In genomic region chr5:3800881-3801280, GRCm38 (mm10) we compare ENCODE assay signal across 11 mouse cellular contexts. TPM values are rescaled to one million over a fixed set of nuclear protein-coding genes. Genes with fewer than 3 reads are reported as not detected.
DNase-seq lines count a peak whose midpoint lies in the region; ATAC-seq and TF ChIP-seq lines count a peak whose summit lies in the region.
"Had no signal": no experiment of that assay in that cellular context is flagged by ENCODE, and none has a peak within 500 bp of the region (broad histone marks: within the 10 kb centered on the region; RNA-seq: fewer than 3 reads in every experiment).

No protein-coding gene starts in this region.

- no peak for TF ChIP-seq CTCF in CH12.LX (conservative IDR thresholded peaks at IDR 0.05 in 1 of 2, IDR thresholded peaks at IDR 0.05 in 1 of 2; ENCODE audit: low read depth in 2 of 2, low read length in 2 of 2)

- H3K36me3 ChIP-seq in kidney, embryonic 14.5 days (ENCODE audit: control insufficient read depth, insufficient read depth, low read length), result no peaks in the 10 kb centered on the region
- peaks cover 0 to 6% of the 10 kb centered on the region in 2 experiments for H3K36me3 ChIP-seq in CH12.LX (replicated peaks in 1 of 2; ENCODE audit: control insufficient read depth in 1 of 2, insufficient read depth in 1 of 2, low read length in 1 of 2)
- H3K36me3 ChIP-seq in hindbrain, embryonic 13.5 days, result no peaks in the 10 kb centered on the region
- no peaks in the 10 kb centered on the region for H3K36me3 ChIP-seq in midbrain, embryonic 14.5 days (ENCODE audit: control insufficient read depth, insufficient read depth, low read length)

- no peak for TF ChIP-seq EP300 in CH12.LX (IDR thresholded peaks at IDR 0.05; ENCODE audit: low read length)

- no peak overlapping the region for H3K4me3 ChIP-seq in kidney, embryonic 14.5 days (ENCODE audit: low read length)
- H3K4me3 ChIP-seq in CH12.LX (replicated peaks in 1 of 3; ENCODE audit: low read depth in 2 of 3, low read length in 2 of 3, poor library complexity in 1 of 3), result no peak overlapping the region
- peak overlapping the region; percentile 12; the same call in 1 of the 2 replicates for H3K4me3 ChIP-seq in hindbrain, embryonic 13.5 days
- H3K4me3 ChIP-seq in midbrain, embryonic 14.5 days (replicated peaks; ENCODE audit: low read depth, low read length), result peak overlapping the region; percentile 14; the same call in 1 of the 2 replicates

- no peak overlapping the region for H3K27ac ChIP-seq in kidney, embryonic 14.5 days (ENCODE audit: low read depth, low read length)
- no peak overlapping the region for H3K27ac ChIP-seq in CH12.LX (ENCODE audit: insufficient read depth, low read depth)
- H3K27ac ChIP-seq in hindbrain, embryonic 13.5 days, result no peak overlapping the region
- H3K27ac ChIP-seq in midbrain, embryonic 14.5 days (replicated peaks; ENCODE audit: low read depth, low read length), result no peak overlapping the region
- H3K27ac ChIP-seq: macrophage had no signal

- WGBS in kidney, embryonic 14.5 days, result 77% methylated on average over 4 of the region's 4 CpGs
- WGBS in hindbrain, embryonic 13.5 days, result 86% methylated on average over 4 of the region's 4 CpGs
- WGBS in midbrain, embryonic 14.5 days, result 85% methylated on average over 4 of the region's 4 CpGs

- H3K4me2 ChIP-seq in kidney, embryonic 14.5 days (replicated peaks; ENCODE audit: low read depth, low read length), result 0 out of 2 replicates have a peak overlapping the region, but pooled peaks have one; percentile 10
- peak overlapping the region; percentile 62 for H3K4me2 ChIP-seq in CH12.LX (ENCODE audit: insufficient read depth, low read depth, poor library complexity, severe bottlenecking)
- peak overlapping the region; percentile 51 for H3K4me2 ChIP-seq in hindbrain, embryonic 13.5 days
- H3K4me2 ChIP-seq in midbrain, embryonic 14.5 days (ENCODE audit: low read length), result peak overlapping the region; percentile 87

- in situ Hi-C loops in CH12.LX (cut with MboI; ENCODE audit: low pct_ligation_motif_present, low pct_unique_long_range_greater_than_20kb, low sequenced_read_pairs), result loop anchor here (10.0 kb wide), 1 partner anchor 156 kb away; no protein-coding TSS in a partner anchor

- peaks cover 39% of the 10 kb centered on the region for H3K79me2 ChIP-seq in CH12.LX (replicated peaks; ENCODE audit: control insufficient read depth, extremely low read depth, insufficient read depth, poor library complexity, severe bottlenecking)

- H3K27me3 ChIP-seq in kidney, embryonic 14.5 days (ENCODE audit: control insufficient read depth, insufficient read depth, low read length), result no peaks in the 10 kb centered on the region
- H3K27me3 ChIP-seq in CH12.LX (replicated peaks), result no peaks in the 10 kb centered on the region
- no peaks in the 10 kb centered on the region for H3K27me3 ChIP-seq in hindbrain, embryonic 13.5 days
- H3K27me3 ChIP-seq in midbrain, embryonic 14.5 days (ENCODE audit: control insufficient read depth, insufficient read depth, low read length), result no peaks in the 10 kb centered on the region

- TF ChIP-seq RAD21 in CH12.LX (IDR thresholded peaks at IDR 0.05; ENCODE audit: low read depth, low read length), result no peak

- peaks cover 8% of the 10 kb centered on the region; the same call in 1 of the 2 replicates for H3K4me1 ChIP-seq in kidney, embryonic 14.5 days (ENCODE audit: control insufficient read depth, insufficient read depth, low read length)
- peaks cover 2 to 41% of the 10 kb centered on the region in 2 experiments; a peak in 3 of 4 replicates for H3K4me1 ChIP-seq in CH12.LX (ENCODE audit: control insufficient read depth in 1 of 2, insufficient read depth in 2 of 2)
- H3K4me1 ChIP-seq in hindbrain, embryonic 13.5 days (replicated peaks), result peaks cover 24% of the 10 kb centered on the region
- H3K4me1 ChIP-seq in midbrain, embryonic 14.5 days (ENCODE audit: control insufficient read depth, insufficient read depth, low read length), result peaks cover 16% of the 10 kb centered on the region

- no peak for DNase-seq in kidney, adult 8-10 months
- no peak for DNase-seq in CH12.LX (ENCODE audit: extremely low read depth)
- DNase-seq in midbrain, embryonic 14.5 days, result no peak
- DNase-seq in spleen, postnatal 14 days (ENCODE audit: low spot score in 2 of 2), result no peak
- no peak for DNase-seq in yolk sac, embryonic 10.5 days (ENCODE audit: low spot score)
- DNase-seq in thymus, postnatal 0 days (ENCODE audit: low spot score), result no peak
- DNase-seq: cerebellum, postnatal 36 days had no signal

- ATAC-seq in kidney, embryonic 14.5 days (ENCODE audit: low FRiP score, low TSS enrichment), result no peak
- ATAC-seq in hindbrain, embryonic 13.5 days (ENCODE audit: low FRiP score), result no peak
- no peak for ATAC-seq in midbrain, embryonic 14.5 days (ENCODE audit: low FRiP score, low TSS enrichment)

- H3K9me3 ChIP-seq in kidney, embryonic 14.5 days (ENCODE audit: control insufficient read depth, low read length), result no peaks in the 10 kb centered on the region
- no peaks in the 10 kb centered on the region for H3K9me3 ChIP-seq in CH12.LX (replicated peaks; ENCODE audit: low read length)
- H3K9me3 ChIP-seq in hindbrain, embryonic 13.5 days, result no peaks in the 10 kb centered on the region
- no peaks in the 10 kb centered on the region for H3K9me3 ChIP-seq in midbrain, embryonic 14.5 days (ENCODE audit: control insufficient read depth, low read length)
- H3K9me3 ChIP-seq: G1E had no signal

- TF ChIP-seq POLR2A in CH12.LX (IDR thresholded peaks at IDR 0.05; ENCODE audit: low read depth, low read length), result no peak

- dilution Hi-C loops in CH12.LX (cut with MboI; ENCODE audit: extremely low pct_ligation_motif_present, extremely low pct_unique_long_range_greater_than_20kb, low sequenced_read_pairs), result no loop called here

- H3K9ac ChIP-seq in kidney, embryonic 14.5 days (ENCODE audit: low read depth, low read length), result no peak overlapping the region
- no peak overlapping the region for H3K9ac ChIP-seq in CH12.LX (ENCODE audit: insufficient read depth, low read depth)
- no peak overlapping the region for H3K9ac ChIP-seq in hindbrain, embryonic 13.5 days
- no peak overlapping the region for H3K9ac ChIP-seq in midbrain, embryonic 14.5 days (replicated peaks; ENCODE audit: low read length)

TF ChIP-seq in CH12.LX, 34 proteins besides CTCF, POLR2A, EP300 and RAD21:
- TF ChIP-seq SMC3 (IDR thresholded peaks at IDR 0.05; ENCODE audit: low read depth, low read length) (no peak), PAX5 (IDR thresholded peaks at IDR 0.05; ENCODE audit: low read length) (no peak), ETS1 (conservative IDR thresholded peaks at IDR 0.05; ENCODE audit: low read depth, low read length) (no peak), TBP (conservative IDR thresholded peaks at IDR 0.05; ENCODE audit: low read depth, low read length) (no peak), JUN (IDR thresholded peaks at IDR 0.05; ENCODE audit: insufficient read depth, low read depth, low read length) (no peak), NRF1 (IDR thresholded peaks at IDR 0.05; ENCODE audit: low read depth, low read length) (no peak), E2F4 (IDR thresholded peaks at IDR 0.05; ENCODE audit: insufficient replicate concordance, low read depth, low read length) (no peak), ELF1 (IDR thresholded peaks at IDR 0.05; ENCODE audit: low read depth, low read length) (no peak), MEF2A (IDR thresholded peaks at IDR 0.05; ENCODE audit: borderline replicate concordance, low read depth, low read length) (no peak), SIN3A (IDR thresholded peaks at IDR 0.05; ENCODE audit: low read length) (no peak), BHLHE40 (IDR thresholded peaks at IDR 0.05; ENCODE audit: low read depth, low read length) (no peak), JUND (conservative IDR thresholded peaks at IDR 0.05; ENCODE audit: low read depth, low read length) (no peak), IRF4 (IDR thresholded peaks at IDR 0.05; ENCODE audit: low read depth, low read length) (no peak), RCOR1 (conservative IDR thresholded peaks at IDR 0.05; ENCODE audit: low read depth, low read length) (no peak), ZNF384 (IDR thresholded peaks at IDR 0.05; ENCODE audit: low read depth, low read length) (no peak), TCF12 (IDR thresholded peaks at IDR 0.05; ENCODE audit: low read depth, low read length) (no peak), MXI1 (IDR thresholded peaks at IDR 0.05; ENCODE audit: low read depth, low read length) (no peak), ZMIZ1 (IDR thresholded peaks at IDR 0.05; ENCODE audit: low read depth, low read length) (no peak)

RNA-seq across cellular contexts. Expression of gene Ankib1, which starts 1.8 kb away (rescaled TPM):
- polyA plus RNA-seq in kidney, embryonic 14.5 days (2014; fragmentation: Nextera tagmentation; extraction: Ambion mirVana), result 8.8 and 15.6 TPM in 2 replicates
- total RNA-seq in CH12.LX (2012; rRNA removed) (13.7 and 16.2 TPM in 2 replicates), CH12.LX (2014; rRNA removed) (19.3 and 21.2 TPM in 2 replicates)
- 15.8 and 16.6 TPM in 2 replicates for polyA plus RNA-seq in CH12.LX (2012; ENCODE audit: insufficient read length, low read depth)
- 18.3 and 19.9 TPM in 2 replicates for polyA plus RNA-seq in hindbrain, embryonic 13.5 days (2015; fragmentation: Nextera tagmentation; extraction: Ambion mirVana)
- 19.5 and 25.6 TPM in 2 replicates for polyA plus RNA-seq in midbrain, embryonic 14.5 days (2014; fragmentation: Nextera tagmentation; extraction: Ambion mirVana)
- polyA plus RNA-seq in thymus, postnatal 0 days (2015; fragmentation: Nextera tagmentation; extraction: Ambion mirVana), result 9.5 and 11.1 TPM in 2 replicates

RNA-seq across cellular contexts. Expression of gene Krit1, which starts 2.1 kb away (rescaled TPM):
- polyA plus RNA-seq in kidney, embryonic 14.5 days (2014; fragmentation: Nextera tagmentation; extraction: Ambion mirVana), result 39.6 and 50.3 TPM in 2 replicates
- total RNA-seq in CH12.LX (2012; rRNA removed) (24.1 and 24.8 TPM in 2 replicates), CH12.LX (2014; rRNA removed) (47.4 and 56.1 TPM in 2 replicates)
- polyA plus RNA-seq in CH12.LX (2012; ENCODE audit: insufficient read length, low read depth), result 30.7 and 31.2 TPM in 2 replicates
- 68.4 and 71.8 TPM in 2 replicates for polyA plus RNA-seq in hindbrain, embryonic 13.5 days (2015; fragmentation: Nextera tagmentation; extraction: Ambion mirVana)
- polyA plus RNA-seq in midbrain, embryonic 14.5 days (2014; fragmentation: Nextera tagmentation; extraction: Ambion mirVana), result 56.9 and 68.8 TPM in 2 replicates
- 48.7 and 60.6 TPM in 2 replicates for polyA plus RNA-seq in thymus, postnatal 0 days (2015; fragmentation: Nextera tagmentation; extraction: Ambion mirVana)

RNA-seq across cellular contexts. Expression of gene Lrrd1, which starts 44.1 kb away (rescaled TPM):
- 0.11 TPM in 1 of 2 replicates, not detected in the other for polyA plus RNA-seq in kidney, embryonic 14.5 days (2014; fragmentation: Nextera tagmentation; extraction: Ambion mirVana)
- total RNA-seq in CH12.LX (2012; rRNA removed) (not detected in 2 replicates), CH12.LX (2014; rRNA removed) (not detected in 2 replicates)
- polyA plus RNA-seq in CH12.LX (2012; ENCODE audit: insufficient read length, low read depth), result not detected in 2 replicates
- 0.14 and 0.17 TPM in 2 replicates for polyA plus RNA-seq in hindbrain, embryonic 13.5 days (2015; fragmentation: Nextera tagmentation; extraction: Ambion mirVana)
- 0.12 and 0.18 TPM in 2 replicates for polyA plus RNA-seq in midbrain, embryonic 14.5 days (2014; fragmentation: Nextera tagmentation; extraction: Ambion mirVana)
- 0.04 and 0.06 TPM in 2 replicates for polyA plus RNA-seq in thymus, postnatal 0 days (2015; fragmentation: Nextera tagmentation; extraction: Ambion mirVana)
- polyA plus RNA-seq: macrophage had no signal

Comparison
In these comparisons a context has a peak if more than half of its experiments do, and no peak if none do; other contexts are left out.
1. H3K4me2 ChIP-seq: peak in every context shown above with its lines; median percentile 87 in midbrain, embryonic 14.5 days; 62 in CH12.LX; 51 in hindbrain, embryonic 13.5 days; 10 in kidney, embryonic 14.5 days.
2. H3K4me3 ChIP-seq: peak in hindbrain, embryonic 13.5 days (single experiment) and midbrain, embryonic 14.5 days (single experiment); none in kidney, embryonic 14.5 days (single experiment) and CH12.LX (0 of 3).